In the genomic region with DNA sequence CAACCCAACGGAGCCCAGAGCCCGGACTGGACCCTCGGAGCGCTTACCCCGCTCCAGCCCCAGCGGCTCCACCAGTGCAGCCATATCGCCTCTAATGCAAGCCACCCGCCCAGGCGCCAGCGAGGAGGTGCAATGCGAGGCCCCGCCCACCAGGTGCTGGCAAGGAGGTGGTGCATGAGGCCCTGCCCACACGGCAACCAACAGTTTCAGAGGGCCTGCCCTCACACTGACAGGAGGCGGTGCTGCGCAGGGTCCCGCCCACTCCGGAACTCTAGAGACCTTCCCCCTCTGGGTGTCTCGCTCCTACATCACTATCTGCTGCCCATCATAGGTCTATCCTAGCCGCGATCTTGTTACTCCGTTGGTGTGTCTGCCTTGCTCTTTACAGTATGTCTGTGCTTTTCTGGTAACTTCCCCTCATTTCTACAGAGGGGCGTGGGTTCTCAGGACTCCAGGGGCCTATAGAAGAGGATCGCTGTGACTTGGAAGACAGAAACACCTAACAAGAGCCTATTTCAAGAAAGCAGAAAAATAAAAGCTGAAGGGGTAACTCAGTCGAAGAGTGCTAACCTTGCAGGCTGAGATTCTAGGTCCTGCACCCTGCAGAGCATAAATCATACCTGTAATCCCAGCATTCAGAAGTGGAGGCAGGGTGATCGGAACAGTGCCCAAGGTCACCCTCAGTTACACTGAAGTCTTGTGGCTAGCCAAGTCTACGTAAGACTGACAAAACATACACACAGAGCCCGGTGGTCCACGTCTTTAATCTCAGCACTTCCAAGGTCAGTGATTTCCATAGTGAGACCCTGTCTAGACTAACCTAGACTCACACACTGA, we compare ENCODE assay signal across 8 mouse cellular contexts. TPM values are rescaled to one million over a fixed set of nuclear protein-coding genes. Genes with fewer than 3 reads are reported as not detected.
DNase-seq lines count a peak whose midpoint lies in the region; ATAC-seq and TF ChIP-seq lines count a peak whose summit lies in the region.

A gene (minus strand): TSS at position 109 of the 837 bp plus-strand sequence.

- TF ChIP-seq EP300 in MEL (IDR thresholded peaks at IDR 0.05; ENCODE audit: low read depth in 1 of 2, low read length in 2 of 2), result peak in 1 of 2 experiments; percentile 46; a peak in 2 of 4 replicates

- H3K9me3 ChIP-seq in MEL (replicated peaks; ENCODE audit: insufficient read depth, low read length), result no peaks in the 10 kb centered on the region
- H3K9me3 ChIP-seq in lung, embryonic 14.5 days (ENCODE audit: low read depth, low read length), result no peaks in the 10 kb centered on the region

- H3K4me1 ChIP-seq in MEL (ENCODE audit: control insufficient read depth in 1 of 2, insufficient read depth in 2 of 2, low read length in 2 of 2), result peaks cover 6 to 24% of the 10 kb centered on the region in 2 experiments
- H3K4me1 ChIP-seq in lung, embryonic 14.5 days (ENCODE audit: insufficient read depth), result peaks cover 7% of the 10 kb centered on the region; the same call in 1 of the 2 replicates
- H3K4me1 ChIP-seq in olfactory bulb, adult 2 months (ENCODE audit: control insufficient read depth, insufficient read depth, low read length), result peaks cover 29% of the 10 kb centered on the region

- DNase-seq in MEL (ENCODE audit: low read depth, low spot score), result peak; percentile 96
- DNase-seq in cerebellum, adult 9-10 months, result peak; percentile 91
- DNase-seq in layer of hippocampus, adult 8-10 months (ENCODE audit: low spot score in 2 of 2), result peak; percentile 90 to 93
- peak; percentile 89 for DNase-seq in lung, embryonic 14.5 days
- DNase-seq in thymus, adult 18-20 months, result peak; percentile 81 to 85

- no peak within 1 kb of the TSS; the same call in 1 of the 2 replicates for H3K9ac ChIP-seq in MEL (ENCODE audit: control insufficient read depth, low read depth, low read length, poor library complexity, severe bottlenecking)
- peak within 1 kb of the TSS; percentile 13; the same call in 1 of the 2 replicates for H3K9ac ChIP-seq in lung, embryonic 14.5 days

- ATAC-seq in frontal cortex, adult (ENCODE audit: low TSS enrichment), result peak; percentile 55
- peak; percentile 75 to 76 for ATAC-seq in hematopoietic stem cell, adult 5-6 weeks (replicated peaks in 1 of 2; ENCODE audit: insufficient read depth in 1 of 2, low FRiP score in 2 of 2, low TSS enrichment in 1 of 2, low read depth in 1 of 2, poor library complexity in 2 of 2, severe bottlenecking in 2 of 2)
- ATAC-seq in lung, embryonic 14.5 days (ENCODE audit: insufficient read depth), result peak; percentile 70

- TF ChIP-seq CTCF in MEL (IDR thresholded peaks at IDR 0.05 in 2 of 3, conservative IDR thresholded peaks at IDR 0.05 in 1 of 3; ENCODE audit: control insufficient read depth in 1 of 3, insufficient read depth in 1 of 3, low read depth in 2 of 3, low read length in 3 of 3, poor library complexity in 1 of 3, severe bottlenecking in 1 of 3), result peak in 1 of 3 experiments; percentile 4; a peak in 1 of 6 replicates
- peak; percentile 56 for TF ChIP-seq CTCF in lung, embryonic 14.5 days (IDR thresholded peaks at IDR 0.05; ENCODE audit: low read depth)
- no peak for TF ChIP-seq CTCF in olfactory bulb, adult 2 months (IDR thresholded peaks at IDR 0.05; ENCODE audit: insufficient read depth, low read depth, low read length)

- TF ChIP-seq RAD21 in MEL (IDR thresholded peaks at IDR 0.05; ENCODE audit: low read depth, low read length), result no peak

- H3K27ac ChIP-seq in MEL (ENCODE audit: control insufficient read depth, low read depth, low read length), result peak within 1 kb of the TSS; percentile 50
- H3K27ac ChIP-seq in lung, embryonic 14.5 days (ENCODE audit: low read depth), result no peak within 1 kb of the TSS
- H3K27ac ChIP-seq in olfactory bulb, adult 2 months (ENCODE audit: insufficient read depth, low read depth, low read length), result no peak within 1 kb of the TSS

- peak within 1 kb of the TSS; percentile 25 to 57; a peak in 3 of 4 replicates for H3K4me3 ChIP-seq in MEL (ENCODE audit: control insufficient read depth in 1 of 2, insufficient read depth in 1 of 2, low read depth in 2 of 2, low read length in 2 of 2)
- peak within 1 kb of the TSS; percentile 47 for H3K4me3 ChIP-seq in lung, embryonic 14.5 days (ENCODE audit: low read depth, low read length)
- peak within 1 kb of the TSS; percentile 66 for H3K4me3 ChIP-seq in olfactory bulb, adult 2 months (ENCODE audit: insufficient read depth, low read depth, low read length)

- peaks cover 12 to 18% of the 10 kb centered on the region in 2 experiments for H3K36me3 ChIP-seq in MEL (ENCODE audit: control insufficient read depth in 1 of 2, insufficient read depth in 2 of 2, low read length in 2 of 2)
- H3K36me3 ChIP-seq in lung, embryonic 14.5 days (ENCODE audit: insufficient read depth), result peaks cover 37% of the 10 kb centered on the region

- peak within 1 kb of the TSS; percentile 77 for H3K4me2 ChIP-seq in lung, embryonic 14.5 days

- 7% methylated on average over 28 of the region's 28 CpGs for WGBS in lung, embryonic 14.5 days
- 11% methylated on average over 28 of the region's 28 CpGs for WGBS in olfactory bulb, adult 2 months

- no peaks in the 10 kb centered on the region; the same call in 1 of the 2 replicates for H3K79me2 ChIP-seq in MEL (ENCODE audit: control insufficient read depth, insufficient read depth, low read length, poor library complexity)

- H3K27me3 ChIP-seq in MEL (ENCODE audit: control insufficient read depth in 1 of 2, insufficient read depth in 2 of 2, low read length in 2 of 2), result no peaks in the 10 kb centered on the region
- H3K27me3 ChIP-seq in lung, embryonic 14.5 days (ENCODE audit: insufficient read depth, low read length), result peaks cover 31% of the 10 kb centered on the region

- TF ChIP-seq POLR2A in MEL (IDR thresholded peaks at IDR 0.05; ENCODE audit: control insufficient read depth in 1 of 2, insufficient read depth in 1 of 2, low read depth in 1 of 2, low read length in 2 of 2, poor library complexity in 1 of 2), result peak; percentile 37 to 46; a peak in 3 of 4 replicates
- no peak for TF ChIP-seq POLR2A in olfactory bulb, adult 2 months (IDR thresholded peaks at IDR 0.05; ENCODE audit: insufficient read depth, low read depth, low read length)

TF ChIP-seq in MEL, 35 proteins besides CTCF, POLR2A, EP300 and RAD21:
- TF ChIP-seq GATA1 (IDR thresholded peaks at IDR 0.05; ENCODE audit: low read depth, low read length) (peak; percentile 54; the same call in 1 of the 2 replicates), MXI1 (IDR thresholded peaks at IDR 0.05; ENCODE audit: low read depth, low read length) (peak; percentile 43; the same call in 1 of the 2 replicates), SMC3 (IDR thresholded peaks at IDR 0.05; ENCODE audit: low read depth, low read length) (0 out of 2 replicates have a peak, but pooled peaks have one; percentile 1), NRF1 (IDR thresholded peaks at IDR 0.05; ENCODE audit: insufficient read depth, low read depth, low read length, poor library complexity, severe bottlenecking) (peak; percentile 76), MYC (IDR thresholded peaks at IDR 0.05; ENCODE audit: low read depth, low read length) (peak; percentile 25; the same call in 1 of the 2 replicates), BHLHE40 (IDR thresholded peaks at IDR 0.05; ENCODE audit: borderline replicate concordance, low read depth, low read length) (no peak), USF2 (IDR thresholded peaks at IDR 0.05; ENCODE audit: borderline replicate concordance in 1 of 2, insufficient read depth in 1 of 2, low read depth in 1 of 2, low read length in 2 of 2) (no peak), ETS1 (IDR thresholded peaks at IDR 0.05; ENCODE audit: low read depth, low read length) (no peak), MAZ (IDR thresholded peaks at IDR 0.05; ENCODE audit: low read depth, low read length) (peak; percentile 52; the same call in 1 of the 2 replicates), SIN3A (IDR thresholded peaks at IDR 0.05; ENCODE audit: low read length) (peak; percentile 65; the same call in 1 of the 2 replicates), TCF12 (IDR thresholded peaks at IDR 0.05; ENCODE audit: low read depth, low read length) (peak; percentile 26; the same call in 1 of the 2 replicates), POLR2AphosphoS2 (IDR thresholded peaks at IDR 0.05; ENCODE audit: low read length) (peak; percentile 89), CHD2 (IDR thresholded peaks at IDR 0.05; ENCODE audit: low read length) (0 out of 2 replicates have a peak, but pooled peaks have one; percentile 13), HCFC1 (IDR thresholded peaks at IDR 0.05; ENCODE audit: low read depth, low read length) (peak; percentile 56; the same call in 1 of the 2 replicates), NELFE (IDR thresholded peaks at IDR 0.05; ENCODE audit: low read depth, low read length) (peak; percentile 29; the same call in 1 of the 2 replicates), ELF1 (IDR thresholded peaks at IDR 0.05; ENCODE audit: low read depth, low read length) (peak; percentile 53; the same call in 1 of the 2 replicates)
TF ChIP-seq in MEL: peak in this region for 13.

RNA-seq across cellular contexts. Expression of the gene that starts here (rescaled TPM):
- 1.3 and 1.4 TPM in 2 replicates for total RNA-seq in MEL (2012; rRNA removed)
- 1 to 10 TPM in 1 of 2 experiments, not detected in 1; 3.8 TPM for polyA plus RNA-seq in MEL (2012; ENCODE audit: insufficient read depth in 1 of 2, insufficient read length in 2 of 2, low read depth in 1 of 2, low replicate concordance in 2 of 2, missing spikeins in 1 of 2)
- total RNA-seq in hematopoietic stem cell, adult 5-6 weeks (2017), result 3.2 TPM in 1 of 2 replicates, not detected in the other
- 100 to 1,000 TPM; 131 to 156 (median 140) TPM for total RNA-seq in layer of hippocampus, adult 8-10 months (2022)
- polyA plus RNA-seq in lung, embryonic 14.5 days (2014; fragmentation: Nextera tagmentation; extraction: Ambion mirVana), result 0.30 and 0.87 TPM in 2 replicates
- polyA plus RNA-seq in olfactory bulb, adult 2 months (2012; ENCODE audit: insufficient read depth, insufficient read length, low replicate concordance, missing spikeins), result not detected in 2 replicates

Comparison
In these comparisons a context has a peak if more than half of its experiments do, and no peak if none do; other contexts are left out.
1. RNA of the gene that starts here (total RNA-seq): 131 to 156 TPM in layer of hippocampus, adult 8-10 months; 3.2 TPM in hematopoietic stem cell, adult 5-6 weeks and 1.3 to 1.4 TPM in MEL; every median in the first group is over 10 times any median in the second.
2. Peak in DNase-seq, ATAC-seq, H3K4me3 ChIP-seq, H3K9ac ChIP-seq and H3K4me2 ChIP-seq in lung, embryonic 14.5 days; RNA of the gene not detected or under 1 TPM.
3. Peak in every context shown above with its lines, with median percentiles within 50 percentile points of each other: DNase-seq, H3K4me3 ChIP-seq and ATAC-seq.